Mouse (Mus musculus): ENCODE measurements around the gene Numbl. TPM values are rescaled to one million over a fixed set of nuclear protein-coding genes. Genes with fewer than 3 reads are reported as not detected.

The Numbl gene
- total RNA-seq, 2 experiments from 2014 or later = 8.0 to 10.2 TPM

DNA sequence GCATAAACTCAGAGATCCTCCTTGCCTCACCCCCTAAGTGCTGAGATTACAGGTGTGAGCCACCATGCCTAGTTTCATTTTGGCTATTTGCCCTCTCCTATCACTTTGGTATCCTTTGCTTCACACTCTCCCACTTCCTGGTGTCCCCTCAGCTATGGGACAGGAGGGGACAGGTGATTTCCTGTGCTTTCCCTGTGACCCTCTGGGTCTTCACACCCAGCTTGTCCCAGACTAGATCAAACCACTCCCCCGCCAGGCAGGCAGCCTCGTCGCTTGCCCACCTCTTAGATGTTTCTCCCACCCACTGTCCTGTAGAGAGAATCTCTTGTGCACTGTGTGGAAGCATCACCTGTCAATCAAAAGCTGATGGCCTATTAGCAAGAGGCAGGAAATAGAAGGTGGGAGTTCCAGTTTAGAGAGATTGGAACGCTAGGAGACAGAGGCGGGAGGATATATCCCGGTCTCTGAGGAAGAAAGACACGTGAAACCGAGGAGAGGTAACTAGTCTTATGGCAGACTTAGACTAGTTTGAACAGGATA, 52.8 kb downstream of the Numbl start:
- intact Hi-C loops (cut with DNase I; ENCODE audit: low total_unique reads) = no loop called here
- no peak for DNase-seq

DNA sequence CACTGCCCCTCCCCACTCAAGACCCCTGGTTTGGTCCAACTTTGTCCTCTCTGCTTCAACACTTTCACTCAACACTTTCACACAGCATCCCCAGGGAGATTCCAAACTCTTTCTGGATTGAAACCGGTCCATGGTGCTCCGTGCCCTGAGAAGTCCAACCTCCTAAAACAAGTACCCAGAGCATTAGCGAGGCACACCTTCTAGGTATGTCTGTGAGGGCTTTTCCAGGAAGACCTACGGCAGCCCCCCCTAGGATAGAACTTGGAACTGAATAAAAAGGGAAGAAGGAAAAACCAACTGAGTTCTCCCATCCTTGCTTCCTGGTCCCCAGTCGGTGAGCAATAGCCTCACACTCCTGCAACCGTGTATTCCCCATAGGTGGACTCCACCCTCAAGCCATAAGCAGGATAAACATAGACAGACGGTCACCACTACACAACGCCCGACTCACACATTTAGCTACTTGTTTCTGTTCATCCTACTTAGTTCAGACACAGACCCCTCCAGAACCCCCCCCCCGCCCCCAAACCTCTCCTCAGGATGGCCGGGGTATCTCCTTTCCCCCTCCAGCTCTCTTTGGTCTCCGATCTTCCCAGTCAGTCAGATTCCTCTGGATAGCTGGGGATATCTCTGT, 53.5 kb downstream of the Numbl start:
- intact Hi-C loops (cut with DNase I; ENCODE audit: low total_unique reads) = no loop called here
- no peak for DNase-seq

DNA sequence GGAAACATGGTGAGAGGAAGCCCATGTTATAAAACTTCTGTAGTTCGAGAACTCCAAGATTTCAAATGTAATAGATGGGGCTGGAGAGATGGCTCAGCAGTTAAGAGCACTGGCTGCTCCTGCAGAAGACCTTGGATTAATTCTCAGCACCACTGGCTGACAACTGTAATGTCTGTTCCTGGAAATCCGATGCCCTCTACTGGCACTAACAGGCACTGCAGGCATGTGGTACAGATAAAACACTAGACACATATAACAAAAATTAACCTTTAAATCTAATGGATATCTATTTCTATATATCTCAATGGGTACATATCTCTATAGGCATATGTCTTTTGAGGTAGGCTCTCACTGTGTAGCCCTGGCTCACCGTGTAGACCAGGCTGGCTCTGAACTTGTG, 56.2 kb downstream of the Numbl start:
- DNase-seq = no peak
- intact Hi-C loops (cut with DNase I; ENCODE audit: low total_unique reads) = no loop called here

DNA sequence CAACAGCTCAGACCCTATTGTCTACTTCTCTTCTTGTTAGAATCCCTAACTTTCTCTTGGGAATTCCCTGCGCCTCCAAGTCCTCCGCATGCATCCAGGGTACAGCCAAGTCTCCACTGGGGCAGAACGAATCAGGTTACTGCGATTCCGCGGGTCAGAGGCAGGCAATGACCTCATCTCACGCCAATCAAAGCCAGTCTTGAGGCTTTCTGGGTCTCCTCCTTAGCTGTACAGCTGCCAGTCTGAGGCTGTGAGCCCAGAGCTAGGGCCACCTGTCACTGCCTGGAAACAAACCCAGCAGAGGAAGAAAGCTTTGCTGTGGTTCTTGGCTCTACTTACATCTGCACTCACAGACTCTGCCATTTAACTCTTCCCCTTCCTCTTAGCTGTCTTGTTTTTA, 57.7 kb downstream of the Numbl start:
- intact Hi-C loops (cut with DNase I; ENCODE audit: low total_unique reads) = no loop called here
- DNase-seq = peak; percentile 86

DNA sequence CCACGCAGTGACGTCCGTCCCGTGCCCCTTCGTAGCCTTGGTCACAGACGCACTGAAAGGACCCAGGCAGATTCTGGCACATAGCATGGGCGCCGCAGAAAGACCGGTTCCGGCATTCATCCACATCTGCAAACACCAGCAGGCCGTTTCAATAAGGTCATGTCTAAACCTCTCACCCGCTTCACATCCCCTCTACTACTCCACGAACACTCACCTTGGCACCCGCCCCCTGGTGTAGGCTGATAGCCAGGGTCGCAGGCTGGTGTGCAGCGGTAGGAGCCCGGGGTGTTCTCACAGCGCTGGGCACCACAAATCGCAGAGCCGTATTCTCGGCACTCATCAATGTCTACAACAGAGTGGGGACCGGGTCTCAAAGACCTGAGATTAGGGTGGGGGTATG, 61.2 kb downstream of the Numbl start:
- DNase-seq = no peak
- intact Hi-C loops (cut with DNase I; ENCODE audit: low total_unique reads) = no loop called here

DNA sequence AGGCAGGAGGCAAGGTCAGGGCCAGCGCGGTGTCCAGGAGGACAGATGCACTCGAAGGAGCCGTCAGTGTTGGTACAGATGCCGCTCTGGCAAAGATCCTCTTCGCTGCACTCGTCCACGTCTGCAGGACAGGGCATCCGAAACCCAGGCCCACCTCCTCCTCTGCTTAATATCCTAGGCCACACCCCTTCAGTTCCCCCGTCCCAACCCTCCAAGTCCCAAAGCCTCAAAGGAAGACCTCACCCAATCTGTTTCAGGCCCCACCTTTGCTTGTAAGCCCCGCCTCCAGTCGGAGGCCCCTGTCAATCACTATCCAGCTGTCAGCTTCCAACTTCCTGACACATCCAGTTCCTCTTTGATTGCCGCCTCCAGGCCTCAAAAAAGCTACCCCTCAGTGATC, 64.1 kb downstream of the Numbl start:
- intact Hi-C loops (cut with DNase I; ENCODE audit: low total_unique reads) = no loop called here
- no peak for DNase-seq

DNA sequence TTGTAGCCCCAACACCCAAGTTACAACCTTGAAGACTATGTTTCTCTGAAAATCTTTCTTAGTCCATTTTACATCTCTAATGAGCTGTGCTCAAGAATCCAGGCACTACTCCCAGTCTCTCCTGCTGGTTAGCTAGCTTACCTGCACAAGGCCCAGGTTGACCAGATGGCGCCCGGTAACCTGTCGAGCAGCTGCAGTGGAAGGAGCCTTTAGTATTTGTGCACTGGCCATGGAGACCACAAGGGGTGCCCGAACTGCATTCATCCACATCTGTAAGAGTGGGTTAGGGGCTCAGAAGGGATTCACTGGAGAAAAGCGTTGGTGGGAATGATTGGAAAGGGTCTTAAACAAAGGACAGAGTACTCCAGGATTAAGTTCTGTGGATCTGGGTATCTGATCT, 64.8 kb downstream of the Numbl start:
- intact Hi-C loops (cut with DNase I; ENCODE audit: low total_unique reads) = no loop called here

DNA sequence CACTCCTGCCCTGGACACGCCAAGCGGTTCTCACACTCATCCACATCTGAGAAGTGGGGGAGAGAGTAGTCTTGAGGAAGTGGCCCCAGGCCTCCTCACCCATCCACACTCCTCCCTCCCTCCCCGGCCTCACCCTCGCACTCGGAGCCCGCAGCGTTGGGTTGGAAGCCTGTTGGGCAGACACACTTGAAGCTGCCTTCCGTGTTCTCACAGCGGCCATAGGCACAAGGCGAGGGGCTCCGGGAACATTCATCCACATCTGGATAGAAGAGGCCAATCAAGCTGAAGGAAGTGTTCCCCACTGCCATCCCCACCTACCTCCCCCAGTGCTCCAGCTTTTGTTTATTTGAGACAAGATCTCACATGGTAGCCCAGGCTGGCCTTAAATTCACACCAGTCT, 65.9 kb downstream of the Numbl start:
- intact Hi-C loops (cut with DNase I; ENCODE audit: low total_unique reads) = no loop called here
- no peak for DNase-seq

More for the DNA sequence above, 64.8 kb downstream of the Numbl start:
- no peak for DNase-seq

DNA sequence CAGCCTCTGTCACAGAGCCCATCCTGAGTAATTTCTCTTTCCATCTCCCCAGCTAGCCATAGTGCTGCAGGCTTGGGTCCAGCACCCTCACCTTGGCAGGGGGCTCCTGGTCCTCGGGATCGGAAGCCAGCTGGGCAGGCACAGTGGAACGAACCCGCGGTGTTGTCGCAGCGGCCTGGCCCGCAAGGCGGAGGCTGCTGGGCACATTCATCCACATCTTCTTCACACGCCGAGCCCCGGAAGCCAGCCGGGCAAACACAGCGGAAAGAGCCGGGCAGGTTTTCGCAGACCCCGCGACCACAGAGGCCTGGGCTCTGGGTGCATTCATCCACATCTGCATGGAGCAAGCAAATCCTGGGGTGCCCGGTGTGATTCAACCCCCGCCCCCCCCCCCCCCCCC, 66.7 kb downstream of the Numbl start:
- DNase-seq = no peak
- intact Hi-C loops (cut with DNase I; ENCODE audit: low total_unique reads) = no loop called here

DNA sequence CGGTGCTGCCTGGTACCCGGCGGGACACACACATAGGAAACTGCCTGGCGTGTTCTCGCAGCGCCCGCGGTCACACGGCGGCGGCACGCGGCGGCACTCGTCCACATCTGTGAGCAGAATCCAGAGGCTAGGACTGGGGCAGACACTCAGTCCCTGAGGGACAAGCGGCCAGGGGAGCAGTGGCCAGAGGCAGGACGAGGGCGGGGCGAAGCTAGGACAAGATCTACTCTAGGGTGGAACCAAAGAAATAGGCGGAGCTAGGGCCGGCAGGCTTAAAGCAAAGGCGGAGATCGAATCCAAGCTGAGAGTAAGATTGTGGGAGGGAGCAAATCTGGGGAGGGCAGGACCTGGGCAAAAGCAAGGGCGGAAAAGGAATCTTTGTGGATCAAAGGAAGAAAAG, 67.5 kb downstream of the Numbl start:
- intact Hi-C loops (cut with DNase I; ENCODE audit: low total_unique reads) = no loop called here
- peak; percentile 82 for DNase-seq

DNA sequence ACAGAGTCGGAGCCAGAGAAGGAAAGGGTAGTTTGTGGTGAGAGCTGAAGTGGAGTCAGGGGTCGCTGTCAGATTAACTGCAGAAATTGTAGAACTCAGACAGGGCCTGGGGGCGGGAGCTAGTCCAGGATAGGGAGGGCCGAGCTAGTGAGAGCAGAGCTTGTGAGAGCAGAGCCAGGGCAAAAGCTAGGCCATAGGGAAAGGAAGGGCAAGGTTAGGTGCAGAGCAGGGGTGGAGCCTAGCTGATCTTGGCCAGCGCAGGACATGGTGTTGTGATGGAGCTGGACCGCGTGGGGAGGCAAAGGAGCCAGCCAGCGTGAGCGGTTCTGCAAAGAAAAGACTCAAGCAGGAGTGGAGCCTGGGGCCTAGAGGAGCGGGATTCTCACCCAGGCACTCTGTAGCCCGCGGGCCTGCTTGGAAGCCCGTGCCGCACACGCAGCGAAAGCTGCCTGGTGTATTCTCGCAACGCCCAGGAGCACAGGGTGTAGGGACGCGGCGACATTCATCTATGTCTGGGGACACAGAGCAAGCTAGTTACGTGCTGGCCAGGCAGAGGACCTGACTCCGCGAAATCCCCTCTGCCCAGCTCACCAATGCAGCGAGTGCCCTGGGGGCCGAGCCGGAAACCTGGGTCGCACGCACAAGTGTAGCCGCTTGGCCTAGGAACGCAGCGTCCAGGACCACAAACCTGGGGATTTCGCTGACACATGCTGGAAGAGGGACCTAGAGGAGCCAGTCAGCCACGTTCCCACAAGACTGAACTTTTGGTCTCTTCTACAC, 68.1 kb downstream of the Numbl start:
- intact Hi-C loops (cut with DNase I; ENCODE audit: low total_unique reads) = no loop called here
- DNase-seq = peak; percentile 64

DNA sequence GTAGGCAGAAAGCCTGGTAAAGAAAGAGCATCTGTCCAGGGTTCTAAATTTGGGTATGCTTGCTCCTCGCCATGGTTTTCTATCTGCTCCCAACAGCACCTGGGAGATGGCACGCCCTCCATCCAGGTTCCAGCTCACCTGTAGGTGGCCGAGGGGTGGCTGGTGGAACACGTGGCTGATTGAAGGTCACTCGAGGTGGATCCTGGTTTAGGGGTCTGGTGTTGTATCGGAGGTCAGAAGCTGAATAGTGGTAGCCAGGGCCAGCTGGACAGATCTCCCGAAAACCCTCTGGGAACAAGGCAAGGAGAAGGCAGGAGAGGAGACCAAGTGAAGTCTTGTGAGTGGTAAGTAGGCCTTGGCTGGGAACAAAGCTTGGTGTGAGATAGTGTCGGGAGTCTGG, 69.3 kb downstream of the Numbl start:
- intact Hi-C loops (cut with DNase I; ENCODE audit: low total_unique reads) = no loop called here
- no peak for DNase-seq

DNA sequence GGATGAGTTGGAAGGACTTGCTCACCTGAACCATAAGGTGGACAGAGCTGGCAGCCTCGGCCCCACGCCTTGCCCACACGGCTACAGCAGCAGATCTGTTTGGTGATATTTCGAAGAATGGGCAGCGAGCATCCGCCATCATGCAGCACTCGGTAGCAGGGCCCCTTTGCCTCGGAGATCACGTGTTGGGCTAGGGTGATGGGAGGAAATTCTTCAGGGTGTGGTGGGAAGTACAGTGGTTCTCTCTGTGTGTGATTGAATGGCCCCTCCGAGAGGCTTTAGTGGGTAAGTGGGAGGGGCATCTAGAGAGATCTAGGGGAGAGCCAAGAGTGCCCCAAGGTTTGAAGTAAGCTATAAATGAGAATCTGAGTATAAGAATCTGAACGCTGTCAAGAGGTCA, 69.9 kb downstream of the Numbl start:
- DNase-seq = no peak
- intact Hi-C loops (cut with DNase I; ENCODE audit: low total_unique reads) = loop anchor here (2.0 kb wide), 1 partner anchor 25 kb away; no protein-coding TSS in a partner anchor

DNA sequence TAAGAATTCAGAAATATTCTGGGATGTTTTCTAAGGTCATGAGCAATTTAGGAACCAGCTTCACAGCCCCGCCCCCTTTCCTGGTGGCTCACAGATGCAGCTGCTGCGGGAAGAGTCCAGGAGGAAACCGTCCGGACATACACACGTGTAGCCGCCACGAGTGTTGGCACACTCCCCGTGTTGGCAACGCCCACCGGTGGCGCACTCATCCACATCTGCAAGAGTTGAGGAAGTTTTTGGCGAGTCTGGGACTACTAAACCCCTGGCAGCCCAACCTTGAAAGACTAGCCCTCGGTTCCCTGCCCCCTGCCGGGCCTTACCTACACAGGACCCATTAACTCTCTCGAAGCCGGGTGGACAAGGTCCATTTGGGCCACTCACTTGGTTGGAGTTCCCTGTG, 70.4 kb downstream of the Numbl start:
- DNase-seq = peak; percentile 82
- intact Hi-C loops (cut with DNase I; ENCODE audit: low total_unique reads) = loop anchor here (2.0 kb wide), 1 partner anchor 26 kb away; no protein-coding TSS in a partner anchor

DNA sequence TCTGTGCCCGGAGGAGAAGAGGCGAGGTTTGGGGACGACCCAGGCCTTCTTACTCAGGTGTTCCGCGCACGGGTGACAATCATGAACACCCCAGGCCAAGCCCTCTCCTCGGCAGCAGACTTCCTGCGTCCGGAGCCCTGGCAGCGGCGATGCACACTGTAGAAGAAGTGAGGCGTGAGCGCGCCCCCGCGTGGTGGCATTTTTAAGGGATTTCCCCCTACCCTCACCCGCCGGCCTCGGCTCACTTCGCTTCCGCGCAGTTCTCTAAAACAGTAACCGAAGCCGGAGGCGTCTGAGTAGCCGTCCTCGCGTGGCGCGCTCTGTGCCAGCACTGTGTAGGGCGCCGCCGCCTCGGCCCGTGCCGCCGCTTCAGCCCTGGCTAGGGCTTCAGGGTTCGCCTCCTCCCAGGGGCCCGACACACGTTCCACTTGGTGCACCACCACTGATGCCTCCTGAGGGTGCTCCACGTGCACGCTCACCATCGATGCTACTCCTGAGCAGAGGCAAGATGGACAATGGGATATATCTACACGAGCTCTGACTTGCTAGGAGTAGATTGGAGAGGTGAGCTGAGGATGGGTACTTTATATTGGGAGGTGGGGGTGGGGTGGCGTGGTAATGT, 71.2 kb downstream of the Numbl start:
- intact Hi-C loops (cut with DNase I; ENCODE audit: low total_unique reads) = loop anchor here (2.0 kb wide), 1 partner anchor 27 kb away; no protein-coding TSS in a partner anchor
- DNase-seq = peak; percentile 89

DNA sequence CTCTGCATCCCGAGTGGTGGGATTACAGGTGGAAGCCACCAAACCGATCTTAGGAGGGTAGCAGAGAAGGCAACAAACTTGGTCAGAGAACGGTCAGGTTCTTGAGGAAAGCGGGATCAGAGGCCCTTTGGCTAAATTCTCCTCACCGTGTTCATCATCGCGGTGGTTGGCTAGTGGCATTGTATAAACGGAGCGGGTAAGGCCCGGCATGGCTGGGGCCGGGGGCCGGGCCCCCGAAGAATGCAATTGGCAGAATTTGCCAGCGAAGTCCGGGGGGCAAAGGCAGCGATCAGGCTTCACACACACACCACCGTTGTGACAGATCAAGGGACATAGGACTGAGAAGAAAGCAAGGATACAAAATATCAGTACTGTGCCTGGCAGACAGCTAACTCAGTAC, 71.7 kb downstream of the Numbl start:
- intact Hi-C loops (cut with DNase I; ENCODE audit: low total_unique reads) = loop anchor here (2.0 kb wide), 1 partner anchor 27 kb away; no protein-coding TSS in a partner anchor
- DNase-seq = no peak

DNA sequence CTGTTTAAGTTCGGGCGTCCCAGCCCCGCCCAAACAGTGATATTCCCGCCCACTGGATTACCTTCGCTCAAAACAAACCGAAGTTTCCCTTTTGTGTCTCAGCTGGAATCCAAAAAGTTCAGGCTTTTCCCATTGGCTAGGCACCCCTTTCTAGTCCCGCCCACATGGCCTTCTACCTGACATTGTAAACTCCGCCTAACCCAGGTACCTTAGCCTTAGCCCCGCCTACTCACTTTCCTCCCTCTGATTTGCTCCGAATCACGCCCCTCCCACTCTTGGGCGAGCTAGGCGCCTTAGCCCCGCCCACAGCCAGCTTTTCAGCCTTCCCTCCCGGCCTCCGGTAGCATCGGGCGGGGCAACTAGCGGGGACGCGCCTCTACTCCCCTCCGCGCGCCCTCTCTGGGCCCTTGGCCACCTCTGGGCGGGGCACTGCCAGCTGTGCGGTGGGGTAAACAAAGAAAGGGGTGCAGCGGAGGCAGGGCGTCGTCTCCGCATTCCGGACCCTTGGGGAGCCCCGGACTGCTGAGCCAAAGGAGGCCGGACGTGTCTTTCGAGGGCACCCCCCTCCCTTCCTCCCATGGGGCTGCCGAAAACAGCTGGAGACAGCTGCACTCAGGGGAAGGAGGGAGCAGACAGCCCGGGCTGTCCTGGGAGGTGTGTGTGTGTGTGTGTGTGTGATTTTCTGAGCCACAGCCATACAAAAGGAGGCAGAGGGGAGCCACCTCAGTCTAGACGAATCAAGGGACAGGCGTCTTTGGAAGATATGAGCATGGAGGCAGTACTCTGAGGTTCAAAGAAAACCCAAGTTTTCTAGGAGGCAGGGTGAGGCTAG, 72.7 kb downstream of the Numbl start:
- intact Hi-C loops (cut with DNase I; ENCODE audit: low total_unique reads) = no loop called here
- DNase-seq = peak; percentile 95

DNA sequence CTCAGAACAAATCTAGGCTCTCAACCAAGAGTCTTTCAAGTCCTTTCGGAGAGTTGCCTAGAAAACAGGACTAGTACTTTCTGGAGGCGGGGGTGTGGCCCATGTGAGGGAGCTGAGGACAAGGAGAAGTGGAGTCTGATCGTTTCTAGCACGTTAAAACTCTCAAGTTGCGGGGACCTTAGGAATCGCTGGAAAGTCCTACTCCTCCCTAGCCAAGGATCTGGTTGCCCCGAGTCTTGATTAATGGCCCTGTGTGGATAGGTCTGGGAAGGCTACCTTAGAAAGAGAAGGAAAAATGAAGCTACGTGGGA, 73.3 kb downstream of the Numbl start:
- intact Hi-C loops (cut with DNase I; ENCODE audit: low total_unique reads) = no loop called here
- peak; percentile 63 for DNase-seq
